Mouse (Mus musculus): Measurements from ENCODE around the gene Ccser2. TPM values are rescaled to one million over a fixed set of nuclear protein-coding genes. Genes with fewer than 3 reads are reported as not detected.

Ccser2 gene
- polyA plus RNA-seq, 1 experiment from 2014 or later, result 59.8 TPM

- Histone ChIP-seq H3K9me3 (replicated peaks) (no peaks in the 10 kb centered on the region), H3K4me3 (no peak overlapping the region), H3K27ac (peak overlapping the region; percentile 47; the same call in 1 of the 2 replicates), H3K9ac (no peak overlapping the region), H3K27me3 (no peaks in the 10 kb centered on the region), H3K36me3 (peaks cover 5% of the 10 kb centered on the region; the same call in 1 of the 2 replicates), H3K4me1 (replicated peaks) (peaks cover 4% of the 10 kb centered on the region), H3K4me2 (no peak overlapping the region)
- 55% methylated on average over 2 of the region's 2 CpGs for WGBS
- ATAC-seq (replicated peaks; ENCODE audit: insufficient number of reproducible peaks, insufficient read depth, low FRiP score, low read depth), result no peak
These were observed 30.6 kb downstream of the Ccser2 start for GRCm38 (mm10) chr14:36937941-36938340.

GRCm38 (mm10) chr14:36937080-36937878 is 31.3 kb downstream of the Ccser2 start:
- H3K36me3 ChIP-seq, result peaks cover 5% of the 10 kb centered on the region; the same call in 1 of the 2 replicates
- WGBS, result 61% methylated on average over 7 of the region's 7 CpGs
- no peaks in the 10 kb centered on the region for H3K9me3 ChIP-seq (replicated peaks)
- ATAC-seq (replicated peaks; ENCODE audit: insufficient number of reproducible peaks, insufficient read depth, low FRiP score, low read depth), result no peak
- H3K27me3 ChIP-seq, result no peaks in the 10 kb centered on the region
- H3K4me1 ChIP-seq (replicated peaks), result peaks cover 7% of the 10 kb centered on the region
- H3K9ac ChIP-seq, result no peak overlapping the region
- peak overlapping the region; percentile 47; the same call in 1 of the 2 replicates for H3K27ac ChIP-seq
- no peak overlapping the region for H3K4me3 ChIP-seq
- H3K4me2 ChIP-seq, result no peak overlapping the region

GRCm38 (mm10) chr14:36932638-36933382 is 35.8 kb downstream of the Ccser2 start:
- 61% methylated on average over 10 of the region's 10 CpGs for WGBS
- Histone ChIP-seq H3K9ac (no peak overlapping the region), H3K4me3 (no peak overlapping the region), H3K36me3 (no peaks in the 10 kb centered on the region), H3K4me1 (replicated peaks) (peaks cover 7% of the 10 kb centered on the region), H3K27ac (no peak overlapping the region), H3K27me3 (no peaks in the 10 kb centered on the region), H3K4me2 (no peak overlapping the region), H3K9me3 (replicated peaks) (no peaks in the 10 kb centered on the region)
- ATAC-seq (replicated peaks; ENCODE audit: insufficient number of reproducible peaks, insufficient read depth, low FRiP score, low read depth), result no peak

- no peaks in the 10 kb centered on the region for H3K9me3 ChIP-seq (replicated peaks)
- no peaks in the 10 kb centered on the region for H3K36me3 ChIP-seq
These were observed 36.5 kb downstream of the Ccser2 start for GRCm38 (mm10) chr14:36932038-36932437.

GRCm38 (mm10) chr14:36923383-36923782 is 45.2 kb downstream of the Ccser2 start:
- H3K27me3 ChIP-seq, result no peaks in the 10 kb centered on the region
- H3K9ac ChIP-seq, result no peak overlapping the region
- no peaks in the 10 kb centered on the region for H3K36me3 ChIP-seq
- 74% methylated on average over 3 of the region's 3 CpGs for WGBS
- no peaks in the 10 kb centered on the region for H3K9me3 ChIP-seq (replicated peaks)
- no peak overlapping the region for H3K27ac ChIP-seq
- H3K4me3 ChIP-seq, result no peak overlapping the region
- no peak overlapping the region for H3K4me2 ChIP-seq
- no peak for ATAC-seq (replicated peaks; ENCODE audit: insufficient number of reproducible peaks, insufficient read depth, low FRiP score, low read depth)
- H3K4me1 ChIP-seq (replicated peaks), result peaks cover 5% of the 10 kb centered on the region; the same call in 1 of the 2 replicates

More at GRCm38 (mm10) chr14:36932038-36932437, 36.5 kb downstream of the Ccser2 start:
- Histone ChIP-seq H3K4me1 (replicated peaks) (peaks cover 5% of the 10 kb centered on the region; the same call in 1 of the 2 replicates), H3K9ac (no peak overlapping the region), H3K4me2 (no peak overlapping the region), H3K4me3 (no peak overlapping the region), H3K27me3 (no peaks in the 10 kb centered on the region), H3K27ac (no peak overlapping the region)
- ATAC-seq (replicated peaks; ENCODE audit: insufficient number of reproducible peaks, insufficient read depth, low FRiP score, low read depth), result no peak

GRCm38 (mm10) chr14:36921346-36922049 is 47.1 kb downstream of the Ccser2 start:
- no peak overlapping the region for H3K4me2 ChIP-seq
- 83% methylated on average over 5 of the region's 5 CpGs for WGBS
- no peak overlapping the region for H3K4me3 ChIP-seq
- no peaks in the 10 kb centered on the region for H3K9me3 ChIP-seq (replicated peaks)
- H3K4me1 ChIP-seq (replicated peaks), result peaks cover 14% of the 10 kb centered on the region
- H3K9ac ChIP-seq, result no peak overlapping the region
- no peaks in the 10 kb centered on the region for H3K27me3 ChIP-seq
- ATAC-seq (replicated peaks; ENCODE audit: insufficient number of reproducible peaks, insufficient read depth, low FRiP score, low read depth), result no peak
- H3K27ac ChIP-seq, result no peak overlapping the region
- H3K36me3 ChIP-seq, result no peaks in the 10 kb centered on the region

GRCm38 (mm10) chr14:36919886-36920285 is 48.7 kb downstream of the Ccser2 start:
- Histone ChIP-seq H3K9me3 (replicated peaks) (no peaks in the 10 kb centered on the region), H3K4me3 (no peak overlapping the region), H3K4me1 (replicated peaks) (peaks cover 14% of the 10 kb centered on the region), H3K9ac (no peak overlapping the region), H3K27me3 (no peaks in the 10 kb centered on the region), H3K27ac (peak overlapping the region; percentile 97), H3K4me2 (no peak overlapping the region), H3K36me3 (no peaks in the 10 kb centered on the region)
- ATAC-seq (replicated peaks; ENCODE audit: insufficient number of reproducible peaks, insufficient read depth, low FRiP score, low read depth), result no peak
- WGBS, result 93% methylated on average over 8 of the region's 8 CpGs

- H3K4me2 ChIP-seq, result peak overlapping the region; percentile 65
- peak overlapping the region; percentile 97 for H3K27ac ChIP-seq
- 13% methylated on average over 13 of the region's 13 CpGs for WGBS
- H3K4me1 ChIP-seq (replicated peaks), result peaks cover 14% of the 10 kb centered on the region
- H3K4me3 ChIP-seq, result peak overlapping the region; percentile 59
- no peaks in the 10 kb centered on the region for H3K9me3 ChIP-seq (replicated peaks)
- no peaks in the 10 kb centered on the region for H3K27me3 ChIP-seq
- H3K9ac ChIP-seq, result peak overlapping the region; percentile 73
- peak; percentile 96 for ATAC-seq (replicated peaks; ENCODE audit: insufficient number of reproducible peaks, insufficient read depth, low FRiP score, low read depth)
- no peaks in the 10 kb centered on the region for H3K36me3 ChIP-seq
These were observed 49.4 kb downstream of the Ccser2 start for GRCm38 (mm10) chr14:36919146-36919545.

GRCm38 (mm10) chr14:36915203-36915602 is 53.4 kb downstream of the Ccser2 start:
- H3K4me1 ChIP-seq (replicated peaks), result peaks cover 23% of the 10 kb centered on the region
- no peaks in the 10 kb centered on the region for H3K36me3 ChIP-seq
- no peak overlapping the region for H3K27ac ChIP-seq
- no peak for ATAC-seq (replicated peaks; ENCODE audit: insufficient number of reproducible peaks, insufficient read depth, low FRiP score, low read depth)
- H3K4me2 ChIP-seq, result no peak overlapping the region
- 89% methylated on average over 6 of the region's 6 CpGs for WGBS
- H3K9me3 ChIP-seq (replicated peaks), result no peaks in the 10 kb centered on the region
- no peak overlapping the region for H3K4me3 ChIP-seq
- H3K9ac ChIP-seq, result no peak overlapping the region
- no peaks in the 10 kb centered on the region for H3K27me3 ChIP-seq

GRCm38 (mm10) chr14:36914473-36915005 is 54.0 kb downstream of the Ccser2 start:
- no peak overlapping the region for H3K27ac ChIP-seq
- no peak overlapping the region for H3K9ac ChIP-seq
- WGBS, result 97% methylated on average over 3 of the region's 3 CpGs
- no peaks in the 10 kb centered on the region for H3K27me3 ChIP-seq
- H3K4me3 ChIP-seq, result no peak overlapping the region
- H3K4me2 ChIP-seq, result no peak overlapping the region
- H3K4me1 ChIP-seq (replicated peaks), result peaks cover 18% of the 10 kb centered on the region
- no peaks in the 10 kb centered on the region for H3K9me3 ChIP-seq (replicated peaks)
- H3K36me3 ChIP-seq, result no peaks in the 10 kb centered on the region
- ATAC-seq (replicated peaks; ENCODE audit: insufficient number of reproducible peaks, insufficient read depth, low FRiP score, low read depth), result no peak

GRCm38 (mm10) chr14:36911738-36912137 is 56.8 kb downstream of the Ccser2 start:
- H3K4me1 ChIP-seq (replicated peaks), result peaks cover 11% of the 10 kb centered on the region
- no peak overlapping the region for H3K9ac ChIP-seq
- H3K36me3 ChIP-seq, result peaks cover 4% of the 10 kb centered on the region; the same call in 1 of the 2 replicates
- no peaks in the 10 kb centered on the region for H3K27me3 ChIP-seq
- no peak overlapping the region for H3K4me3 ChIP-seq
- no peaks in the 10 kb centered on the region for H3K9me3 ChIP-seq (replicated peaks)
- no peak overlapping the region for H3K4me2 ChIP-seq
- 35% methylated on average over 6 of the region's 6 CpGs for WGBS
- H3K27ac ChIP-seq, result no peak overlapping the region
- no peak for ATAC-seq (replicated peaks; ENCODE audit: insufficient number of reproducible peaks, insufficient read depth, low FRiP score, low read depth)
